Comparison of ENCODE assay signal across 15 mouse cellular contexts in genomic region chr5:60244185-60244584, GRCm38 (mm10).
"Had no signal": no experiment of that assay in that cellular context is flagged by ENCODE, and none has a peak within 500 bp of the region (broad histone marks: within the 10 kb centered on the region; RNA-seq: fewer than 3 reads in every experiment).

No protein-coding gene starts in this region.

- H3K27ac ChIP-seq: liver, embryonic 13.5 days; midbrain, embryonic 12.5 days; neural tube, embryonic 12.5 days; neural tube, embryonic 15.5 days; stomach, embryonic 15.5 days had no signal

- H3K9ac ChIP-seq: liver, embryonic 13.5 days; midbrain, embryonic 12.5 days; neural tube, embryonic 12.5 days; neural tube, embryonic 15.5 days; stomach, embryonic 15.5 days had no signal

- H3K4me2 ChIP-seq: liver, embryonic 13.5 days; midbrain, embryonic 12.5 days; neural tube, embryonic 12.5 days; neural tube, embryonic 15.5 days; stomach, embryonic 15.5 days had no signal

- H3K4me1 ChIP-seq: liver, embryonic 13.5 days; midbrain, embryonic 12.5 days; neural tube, embryonic 12.5 days; neural tube, embryonic 15.5 days; stomach, embryonic 15.5 days had no signal

- H3K27me3 ChIP-seq: liver, embryonic 13.5 days; midbrain, embryonic 12.5 days; neural tube, embryonic 12.5 days; neural tube, embryonic 15.5 days; stomach, embryonic 15.5 days had no signal

- H3K9me3 ChIP-seq: liver, embryonic 13.5 days; midbrain, embryonic 12.5 days; neural tube, embryonic 12.5 days; neural tube, embryonic 15.5 days; stomach, embryonic 15.5 days had no signal

- H3K36me3 ChIP-seq: liver, embryonic 13.5 days; midbrain, embryonic 12.5 days; neural tube, embryonic 12.5 days; neural tube, embryonic 15.5 days; stomach, embryonic 15.5 days had no signal

- DNase-seq: kidney, adult 9 months; kidney, postnatal 14 days; kidney, postnatal 4 days; liver, embryonic 13.5 days; lung, adult 2 months; lung, postnatal 14 days; lung, postnatal 4 days; retina, postnatal 1 day; right cerebral cortex, postnatal 25 days; spleen, adult 18-20 months; thymus, postnatal 25 days had no signal

- H3K4me3 ChIP-seq: liver, embryonic 13.5 days; midbrain, embryonic 12.5 days; neural tube, embryonic 12.5 days; neural tube, embryonic 15.5 days; stomach, embryonic 15.5 days had no signal
